Mouse (Mus musculus): ENCODE results near the gene Pbx1. TPM values are rescaled to one million over a fixed set of nuclear protein-coding genes. Genes with fewer than 3 reads are reported as not detected.

Pbx1 gene
- total and polyA plus RNA-seq, 2 experiments: 6.1 to 7.7 TPM

DNA sequence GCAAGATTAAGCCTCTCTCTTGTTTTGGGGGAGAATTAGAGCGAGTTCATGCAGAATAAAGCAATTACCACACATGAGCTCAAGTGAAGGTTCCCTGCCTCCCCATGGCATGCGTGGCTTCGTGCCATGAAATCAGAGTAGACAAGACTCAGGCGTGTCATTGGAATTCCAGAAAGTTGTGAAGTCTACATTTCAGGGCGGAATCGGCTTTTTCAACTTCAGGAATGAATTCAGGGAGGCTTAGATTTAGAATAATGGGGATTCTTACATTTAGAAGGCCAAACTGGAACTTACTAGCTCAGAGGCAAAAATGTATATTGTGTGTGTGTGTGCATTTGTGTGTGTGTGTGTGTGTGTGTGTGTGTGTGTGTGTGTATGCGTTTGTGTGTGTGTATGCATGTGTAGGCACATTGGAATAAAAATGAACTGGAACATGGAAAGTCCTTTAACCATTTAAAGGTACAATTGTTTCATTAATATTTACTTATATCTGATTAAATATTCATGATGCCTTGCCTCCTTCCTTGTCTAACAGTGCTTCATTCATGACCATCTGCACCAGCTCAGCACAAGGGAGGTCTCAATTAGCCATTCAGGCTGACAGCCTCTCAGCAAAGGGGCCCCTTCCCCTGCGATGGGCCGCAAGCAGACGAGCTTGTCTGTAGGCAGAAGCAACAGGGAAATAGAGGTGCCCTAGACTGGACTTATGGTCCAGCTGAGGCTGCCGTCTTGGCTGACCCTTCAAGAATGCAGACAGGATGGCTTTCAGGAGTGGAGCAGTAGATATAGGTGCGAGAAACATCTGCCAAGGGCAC, 41.4 kb upstream of the Pbx1 start:
- no peak for DNase-seq (ENCODE audit: extremely low read depth, low read depth, low spot score)
- H3K4me3 ChIP-seq (ENCODE audit: insufficient read depth, low read depth, low read length): no peak overlapping the region
- H3K36me3 ChIP-seq (ENCODE audit: control insufficient read depth, insufficient read depth, low read length): no peaks in the 10 kb centered on the region
- no peaks in the 10 kb centered on the region for H3K79me2 ChIP-seq (ENCODE audit: control insufficient read depth, insufficient read depth, low read length)
- no peak overlapping the region for H3K27ac ChIP-seq (replicated peaks; ENCODE audit: insufficient read depth, low read depth, low read length)
- no peak overlapping the region for H3K9ac ChIP-seq (ENCODE audit: low read depth, low read length)
- H3K4me1 ChIP-seq (ENCODE audit: control insufficient read depth, insufficient read depth, low read length): peaks cover 5% of the 10 kb centered on the region
- 72% methylated on average over 12 of the region's 12 CpGs for WGBS
- no peak for TF ChIP-seq POLR2A (IDR thresholded peaks at IDR 0.05; ENCODE audit: extremely low read depth, insufficient read depth, low read length)
- no peak for TF ChIP-seq CTCF (IDR thresholded peaks at IDR 0.05; ENCODE audit: low read depth, low read length)
- H3K27me3 ChIP-seq (ENCODE audit: control insufficient read depth, insufficient read depth, low read length): no peaks in the 10 kb centered on the region

DNA sequence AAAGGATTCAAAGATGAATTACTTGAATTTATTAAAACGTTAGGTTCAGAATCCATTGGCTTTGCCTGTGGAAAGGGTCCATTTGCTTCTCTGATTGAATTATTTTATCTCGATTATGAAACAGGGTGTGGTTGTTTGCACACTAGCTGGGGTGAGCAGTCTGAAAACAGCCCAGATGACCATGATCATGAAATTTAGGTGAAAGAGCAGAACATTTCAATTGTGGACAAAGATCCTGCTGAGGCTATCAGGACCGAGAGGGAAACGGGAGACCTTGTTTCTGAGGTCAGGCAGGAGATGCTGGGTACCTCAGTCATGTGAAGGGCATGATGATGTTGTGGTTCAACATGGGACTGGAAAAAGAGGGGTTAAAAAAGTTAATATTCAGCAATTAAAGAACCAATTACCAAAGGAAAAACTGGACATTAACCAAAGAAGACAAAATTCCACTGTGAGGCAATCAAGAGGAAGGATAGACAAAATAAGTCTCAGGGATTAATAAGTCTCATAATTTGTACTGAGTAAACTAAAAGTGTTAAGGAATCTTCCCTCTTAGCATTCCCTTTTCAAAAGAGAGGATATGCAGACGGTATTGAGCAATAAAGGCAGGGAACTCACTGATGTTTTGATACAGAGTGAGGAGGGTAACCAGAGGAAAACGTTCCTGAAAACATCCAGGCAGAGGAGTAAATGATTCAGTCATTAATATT, 40.6 kb upstream of the Pbx1 start:
- 14% methylated on average over 6 of the region's 6 CpGs for WGBS
- no peak for TF ChIP-seq POLR2A (IDR thresholded peaks at IDR 0.05; ENCODE audit: extremely low read depth, insufficient read depth, low read length)
- no peak for TF ChIP-seq CTCF (IDR thresholded peaks at IDR 0.05; ENCODE audit: low read depth, low read length)
- Histone ChIP-seq H3K4me3 (ENCODE audit: insufficient read depth, low read depth, low read length) (no peak overlapping the region), H3K27ac (replicated peaks; ENCODE audit: insufficient read depth, low read depth, low read length) (no peak overlapping the region), H3K79me2 (ENCODE audit: control insufficient read depth, insufficient read depth, low read length) (no peaks in the 10 kb centered on the region), H3K4me1 (ENCODE audit: control insufficient read depth, insufficient read depth, low read length) (peaks cover 5% of the 10 kb centered on the region), H3K9ac (ENCODE audit: low read depth, low read length) (no peak overlapping the region), H3K27me3 (ENCODE audit: control insufficient read depth, insufficient read depth, low read length) (no peaks in the 10 kb centered on the region), H3K36me3 (ENCODE audit: control insufficient read depth, insufficient read depth, low read length) (no peaks in the 10 kb centered on the region)
- DNase-seq (ENCODE audit: extremely low read depth, low read depth, low spot score): peak; percentile 92

DNA sequence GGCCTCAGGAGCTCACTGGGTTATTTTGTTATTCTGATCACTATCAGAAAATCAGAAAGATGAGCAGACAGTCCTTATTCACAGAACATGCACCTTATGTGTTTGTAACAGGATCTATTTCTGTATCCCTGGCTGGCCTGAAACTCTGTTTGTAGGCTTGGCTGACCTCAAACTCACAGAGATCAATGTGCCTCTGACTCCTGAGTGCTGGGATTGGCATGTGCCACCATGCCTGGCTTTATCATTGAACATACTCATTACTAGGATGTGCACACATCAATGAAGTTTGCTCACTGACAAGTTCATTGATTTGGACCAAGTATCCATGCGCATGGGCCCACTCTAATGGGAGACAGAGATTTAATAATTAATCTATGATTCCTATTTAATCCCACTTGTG, 27.4 kb upstream of the Pbx1 start:
- WGBS: 23% methylated on average over 1 of the region's 1 CpGs
- no peaks in the 10 kb centered on the region for H3K36me3 ChIP-seq (ENCODE audit: control insufficient read depth, insufficient read depth, low read length)
- H3K4me3 ChIP-seq (ENCODE audit: insufficient read depth, low read depth, low read length): no peak overlapping the region
- no peaks in the 10 kb centered on the region for H3K27me3 ChIP-seq (ENCODE audit: control insufficient read depth, insufficient read depth, low read length)
- peak; percentile 76 for DNase-seq (ENCODE audit: extremely low read depth, low read depth, low spot score)
- TF ChIP-seq POLR2A (IDR thresholded peaks at IDR 0.05; ENCODE audit: extremely low read depth, insufficient read depth, low read length) (no peak), CTCF (IDR thresholded peaks at IDR 0.05; ENCODE audit: low read depth, low read length) (no peak)
- H3K9ac ChIP-seq (ENCODE audit: low read depth, low read length): no peak overlapping the region
- H3K4me1 ChIP-seq (ENCODE audit: control insufficient read depth, insufficient read depth, low read length): no peaks in the 10 kb centered on the region
- H3K27ac ChIP-seq (replicated peaks; ENCODE audit: insufficient read depth, low read depth, low read length): no peak overlapping the region
- H3K79me2 ChIP-seq (ENCODE audit: control insufficient read depth, insufficient read depth, low read length): no peaks in the 10 kb centered on the region

DNA sequence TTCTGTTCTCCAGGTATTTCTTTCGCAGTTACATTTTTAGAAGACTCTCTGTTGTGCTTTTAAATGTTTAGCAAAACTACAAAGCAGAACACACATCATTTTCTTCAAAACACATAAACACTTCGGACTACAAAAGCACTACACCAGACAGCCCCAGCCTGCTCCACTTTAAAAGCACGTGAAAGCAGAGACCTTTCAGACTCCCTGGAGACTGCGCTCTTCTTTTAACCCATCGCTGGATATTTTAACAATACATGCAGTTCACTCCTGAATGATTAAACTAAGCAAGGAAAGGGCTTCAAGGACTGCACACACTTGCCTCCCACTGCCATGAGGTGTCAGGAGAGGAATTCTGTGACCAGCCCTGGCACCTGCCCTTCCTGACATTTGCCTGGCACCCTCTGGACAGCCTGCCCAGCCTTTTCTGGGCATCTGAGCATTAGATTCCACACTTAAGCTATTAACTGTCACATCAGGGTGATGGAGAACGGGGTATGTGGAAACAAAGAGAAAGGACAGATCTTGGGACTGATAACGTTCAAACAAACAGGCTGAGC, 25.2 kb upstream of the Pbx1 start:
- DNase-seq (ENCODE audit: extremely low read depth, low read depth, low spot score): no peak
- Histone ChIP-seq H3K36me3 (ENCODE audit: control insufficient read depth, insufficient read depth, low read length) (no peaks in the 10 kb centered on the region), H3K9ac (ENCODE audit: low read depth, low read length) (no peak overlapping the region), H3K4me3 (ENCODE audit: insufficient read depth, low read depth, low read length) (no peak overlapping the region), H3K27ac (replicated peaks; ENCODE audit: insufficient read depth, low read depth, low read length) (no peak overlapping the region), H3K27me3 (ENCODE audit: control insufficient read depth, insufficient read depth, low read length) (no peaks in the 10 kb centered on the region), H3K79me2 (ENCODE audit: control insufficient read depth, insufficient read depth, low read length) (no peaks in the 10 kb centered on the region), H3K4me1 (ENCODE audit: control insufficient read depth, insufficient read depth, low read length) (no peaks in the 10 kb centered on the region)
- WGBS: 69% methylated on average over 7 of the region's 7 CpGs
- TF ChIP-seq POLR2A (IDR thresholded peaks at IDR 0.05; ENCODE audit: extremely low read depth, insufficient read depth, low read length): no peak
- 0 out of 2 replicates have a peak, but pooled peaks have one; percentile 1 for TF ChIP-seq CTCF (IDR thresholded peaks at IDR 0.05; ENCODE audit: low read depth, low read length)

DNA sequence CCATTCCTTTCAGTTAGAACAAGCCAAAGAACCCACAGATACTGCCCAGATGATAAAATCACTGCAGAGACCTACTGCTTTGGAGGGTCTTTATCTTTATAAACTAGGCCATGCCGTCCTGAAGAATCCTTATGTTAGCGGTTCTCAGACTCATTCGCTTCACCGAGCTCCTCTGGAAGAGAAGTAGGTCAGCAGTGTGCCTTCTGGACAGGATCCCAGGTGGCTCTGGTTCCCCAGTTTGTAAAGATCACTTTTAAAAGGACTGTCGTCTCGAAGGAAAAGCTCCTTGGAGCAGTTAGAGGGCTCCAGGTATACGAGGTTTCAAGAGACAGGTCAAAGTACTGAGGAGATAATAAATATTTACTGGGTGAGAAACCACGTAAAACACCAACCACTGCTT, 23.1 kb upstream of the Pbx1 start:
- TF ChIP-seq CTCF (IDR thresholded peaks at IDR 0.05; ENCODE audit: low read depth, low read length): no peak
- TF ChIP-seq POLR2A (IDR thresholded peaks at IDR 0.05; ENCODE audit: extremely low read depth, insufficient read depth, low read length): no peak
- Histone ChIP-seq H3K27ac (replicated peaks; ENCODE audit: insufficient read depth, low read depth, low read length) (no peak overlapping the region), H3K4me1 (ENCODE audit: control insufficient read depth, insufficient read depth, low read length) (no peaks in the 10 kb centered on the region), H3K27me3 (ENCODE audit: control insufficient read depth, insufficient read depth, low read length) (no peaks in the 10 kb centered on the region), H3K4me3 (ENCODE audit: insufficient read depth, low read depth, low read length) (no peak overlapping the region), H3K36me3 (ENCODE audit: control insufficient read depth, insufficient read depth, low read length) (no peaks in the 10 kb centered on the region), H3K9ac (ENCODE audit: low read depth, low read length) (no peak overlapping the region), H3K79me2 (ENCODE audit: control insufficient read depth, insufficient read depth, low read length) (no peaks in the 10 kb centered on the region)
- 82% methylated on average over 8 of the region's 8 CpGs for WGBS
- DNase-seq (ENCODE audit: extremely low read depth, low read depth, low spot score): no peak
